Mouse (Mus musculus): Measurements from ENCODE around the gene Med24.

- TF ChIP-seq CTCF (IDR thresholded peaks at IDR 0.05), result no peak
- TF ChIP-seq POLR2A (IDR thresholded peaks at IDR 0.05; ENCODE audit: insufficient read depth, low read depth, low read length), result no peak
- TF ChIP-seq EP300 (IDR thresholded peaks at IDR 0.05; ENCODE audit: insufficient read depth, low read depth, low read length), result no peak
Observed at GRCm38 (mm10) chr11:98735111-98735510, 5.9 kb upstream of the Med24 start.
